18 mouse cellular contexts compared by ENCODE assay signal in the genomic region with DNA sequence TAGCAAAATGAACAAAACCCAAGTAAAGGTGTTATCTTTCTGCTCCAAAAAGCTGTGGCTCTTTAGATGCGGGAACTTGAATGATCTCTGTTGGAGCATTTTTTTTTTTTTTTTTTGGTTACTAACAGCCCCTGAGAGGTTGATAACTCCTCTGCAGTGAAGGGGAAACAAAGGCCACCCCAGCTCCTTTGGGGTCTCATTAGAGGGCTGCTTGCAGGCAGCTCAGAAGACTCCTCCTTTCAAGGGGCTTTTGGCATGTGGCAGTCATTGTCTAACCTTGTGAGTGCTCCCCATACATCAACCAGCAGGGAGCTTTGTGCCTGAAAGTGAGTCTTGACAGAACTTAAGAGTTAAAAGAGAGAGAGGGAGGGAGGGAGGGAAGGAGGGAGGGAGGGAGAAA.
"Had no signal": no experiment of that assay in that cellular context is flagged by ENCODE, and none has a peak within 500 bp of the region (broad histone marks: within the 10 kb centered on the region; RNA-seq: fewer than 3 reads in every experiment).

No protein-coding gene starts in this region.

- H3K27me3 ChIP-seq: kidney, embryonic 15.5 days; limb, embryonic 12.5 days; liver, embryonic 13.5 days; lung, embryonic 15.5 days; megakaryocyte, embryonic 14.5 days; neural tube, embryonic 12.5 days had no signal

- H3K9me3 ChIP-seq: kidney, embryonic 15.5 days; limb, embryonic 12.5 days; liver, embryonic 13.5 days; lung, embryonic 15.5 days; megakaryocyte, embryonic 14.5 days; neural tube, embryonic 12.5 days had no signal

- H3K4me3 ChIP-seq: kidney, embryonic 15.5 days; limb, embryonic 12.5 days; liver, embryonic 13.5 days; lung, embryonic 15.5 days; megakaryocyte, embryonic 14.5 days; myocyte; neural tube, embryonic 12.5 days had no signal

- ATAC-seq: liver, postnatal 0 days had no signal

- H3K27ac ChIP-seq: kidney, embryonic 15.5 days; limb, embryonic 12.5 days; liver, embryonic 13.5 days; lung, embryonic 15.5 days; macrophage; neural tube, embryonic 12.5 days had no signal

- H3K36me3 ChIP-seq: kidney, embryonic 15.5 days; limb, embryonic 12.5 days; liver, embryonic 13.5 days; lung, embryonic 15.5 days; neural tube, embryonic 12.5 days had no signal

- H3K4me1 ChIP-seq: kidney, embryonic 15.5 days; limb, embryonic 12.5 days; liver, embryonic 13.5 days; lung, embryonic 15.5 days; megakaryocyte, embryonic 14.5 days; neural tube, embryonic 12.5 days had no signal

- DNase-seq: kidney, adult 2 months; kidney, postnatal 25 days; layer of hippocampus, adult 9-11 months; layer of hippocampus, postnatal 36 days; liver; liver, embryonic 13.5 days; liver, postnatal 0 days; lung, postnatal 14 days; right cerebral cortex, adult 18-20 months; right cerebral cortex, postnatal 25 days; thymus, postnatal 4 days had no signal

- H3K9ac ChIP-seq: kidney, embryonic 15.5 days; limb, embryonic 12.5 days; liver, embryonic 13.5 days; liver, postnatal 0 days; lung, embryonic 15.5 days; neural tube, embryonic 12.5 days had no signal

- H3K4me2 ChIP-seq: kidney, embryonic 15.5 days; limb, embryonic 12.5 days; liver, embryonic 13.5 days; lung, embryonic 15.5 days; neural tube, embryonic 12.5 days had no signal
